Mouse (Mus musculus) liver, postnatal 0 days (tissue): ENCODE data around the gene Tarbp2. TPM values are rescaled to one million over a fixed set of nuclear protein-coding genes. Genes with fewer than 3 reads are reported as not detected.

ENCODE experiments used
- ATAC-seq: fragments of 200-750 bp; cut with Nextera tagmentation; 2 replicates; pipeline ENCODE4 v1.8.0; 2017; ENCODE audit warnings: mild to moderate bottlenecking, moderate library complexity
- DNase-seq: peaks from one replicate; pipeline ENCODE4 v3.0.0-alpha.2; 2016
- H3K27ac ChIP-seq: fragments of 300-500 bp; sonication (generic); 2 replicates; pipeline ENCODE4 v1.5.1; 2014; ENCODE audit warnings: antibody characterized with exemption, moderate library complexity, mild to moderate bottlenecking, low read depth
- H3K27me3 ChIP-seq: fragments of 300-500 bp; sonication (generic); 2 replicates; pipeline ENCODE4 v1.6.1; 2014; ENCODE audit warnings: low read length, control low read depth, mixed read lengths; ENCODE audit not compliant: insufficient read depth
- H3K36me3 ChIP-seq: fragments of 300-500 bp; sonication (generic); replicated peaks from 2 replicates; pipeline ENCODE4 v1.6.1; 2014; ENCODE audit warnings: mild to moderate bottlenecking, control low read depth, low read length, moderate library complexity, mixed read lengths; ENCODE audit not compliant: insufficient read depth
- H3K4me1 ChIP-seq: fragments of 300-500 bp; sonication (generic); 2 replicates; pipeline ENCODE4 v1.6.1; 2014; ENCODE audit warnings: antibody characterized with exemption, mild to moderate bottlenecking, control low read depth; ENCODE audit not compliant: insufficient read depth
- H3K4me2 ChIP-seq: fragments of 300-500 bp; sonication (generic); 2 replicates; pipeline ENCODE4 v1.6.1; 2014; ENCODE audit warnings: low read depth, mild to moderate bottlenecking, low read length, moderate library complexity, mixed read lengths
- H3K4me3 ChIP-seq: fragments of 300-500 bp; sonication (generic); 2 replicates; pipeline ENCODE4 v1.5.1; 2014; ENCODE audit warnings: low read depth, low read length
- H3K9ac ChIP-seq: fragments of 300-500 bp; sonication (generic); replicated peaks from 2 replicates; pipeline ENCODE4 v1.6.1; 2014; ENCODE audit warnings: mild to moderate bottlenecking, moderate library complexity
- H3K9me3 ChIP-seq: fragments of 300-500 bp; sonication (generic); 2 replicates; pipeline ENCODE4 v1.6.1; 2016; ENCODE audit warnings: mild to moderate bottlenecking, control low read depth, low read length, mixed read lengths
- CTCF ChIP-seq: sonication (generic); IDR thresholded peaks from 2 replicates; pipeline ENCODE4 v1.5.1; 2016; ENCODE audit warnings: antibody characterized with exemption, low read depth
- EP300 ChIP-seq: IDR thresholded peaks from 2 replicates; pipeline ENCODE4 v1.6.1; 2016; ENCODE audit warnings: antibody characterized with exemption, low read depth, mild to moderate bottlenecking
- WGBS: fragments of 180-500 bp; shearing (Covaris S2); extraction: QIAGEN DNeasy Blood & Tissue Kit; methylation state at CpG from one replicate; pipeline ENCODE4 v1.1.7; 2014; ENCODE audit not compliant: insufficient replicate concordance; 5-methylcytosine and 5-hydroxymethylcytosine counted together
- polyA plus RNA-seq: library from polyadenylated mRNA; unstranded; fragments of >200 nt; fragmentation: Nextera tagmentation; extraction: Ambion mirVana; gene quantifications from 2 replicates; pipeline ENCODE4 v1.2.1, GENCODE M21; 2015

The Tarbp2 gene
- polyA plus RNA-seq, 1 experiment from 2014 or later, result 27.8 TPM

- no peaks in the 10 kb centered on the region for H3K36me3 ChIP-seq
- DNase-seq, result no peak
- H3K4me1 ChIP-seq, result peaks cover 25% of the 10 kb centered on the region
- H3K9ac ChIP-seq, result no peak overlapping the region
- TF ChIP-seq CTCF (no peak), EP300 (no peak)
- no peak overlapping the region for H3K4me3 ChIP-seq
- no peak overlapping the region for H3K27ac ChIP-seq
- ATAC-seq, result no peak
- no peaks in the 10 kb centered on the region for H3K9me3 ChIP-seq
- 0 out of 2 replicates have a peak, but pooled peaks cover 5% of the 10 kb centered on the region for H3K27me3 ChIP-seq
- no peak overlapping the region for H3K4me2 ChIP-seq
- WGBS, result 62% methylated on average over 3 of the region's 3 CpGs
Measured at GRCm38 (mm10) chr15:102513004-102513403, 5.0 kb upstream of the Tarbp2 start.

GRCm38 (mm10) chr15:102515261-102515660 is 2.7 kb upstream of the Tarbp2 start:
- 80% methylated on average over 2 of the region's 2 CpGs for whole genome bisulfite sequencing
- DNase-seq, result no peak
- H3K4me2 ChIP-seq, result no peak overlapping the region
- H3K9ac ChIP-seq, result no peak overlapping the region
- TF ChIP-seq EP300 (no peak), CTCF (no peak)
- H3K4me3 ChIP-seq, result no peak overlapping the region
- peaks cover 29% of the 10 kb centered on the region for H3K4me1 ChIP-seq
- no peak for ATAC-seq
- no peak overlapping the region for H3K27ac ChIP-seq
- no peaks in the 10 kb centered on the region for H3K36me3 ChIP-seq
- H3K27me3 ChIP-seq, result 0 out of 2 replicates have a peak, but pooled peaks cover 5% of the 10 kb centered on the region
- H3K9me3 ChIP-seq, result no peaks in the 10 kb centered on the region

- no peak for DNase-seq
- 73% methylated on average over 4 of the region's 4 CpGs for WGBS
- Histone ChIP-seq H3K4me2 (peak overlapping the region; percentile 100; the same call in 1 of the 2 replicates), H3K27ac (no peak overlapping the region), H3K36me3 (no peaks in the 10 kb centered on the region), H3K27me3 (0 out of 2 replicates have a peak, but pooled peaks cover 5% of the 10 kb centered on the region), H3K4me1 (peaks cover 24% of the 10 kb centered on the region), H3K9me3 (no peaks in the 10 kb centered on the region), H3K9ac (no peak overlapping the region), H3K4me3 (no peak overlapping the region)
- TF ChIP-seq EP300 (no peak), CTCF (no peak)
- ATAC-seq, result no peak
Measured at GRCm38 (mm10) chr15:102515791-102516190, 2.2 kb upstream of the Tarbp2 start.

- H3K27me3 ChIP-seq, result 0 out of 2 replicates have a peak, but pooled peaks cover 5% of the 10 kb centered on the region
- no peaks in the 10 kb centered on the region for H3K9me3 ChIP-seq
- DNase-seq, result no peak
- TF ChIP-seq EP300 (no peak), CTCF (no peak)
- no peaks in the 10 kb centered on the region for H3K36me3 ChIP-seq
- H3K4me1 ChIP-seq, result peaks cover 21% of the 10 kb centered on the region
- H3K27ac ChIP-seq, result no peak overlapping the region
- H3K4me3 ChIP-seq, result peak overlapping the region; percentile 62
- no peak for ATAC-seq
- peak overlapping the region; percentile 100 for H3K4me2 ChIP-seq
- 15% methylated on average over 11 of the region's 12 CpGs for WGBS
- peak overlapping the region; percentile 88 for H3K9ac ChIP-seq
Measured at GRCm38 (mm10) chr15:102516293-102516692, 1.7 kb upstream of the Tarbp2 start.

GRCm38 (mm10) chr15:102516728-102517404 is 1.1 kb upstream of the Tarbp2 start, which contains the start of gene Map3k12:
Map3k12 (minus strand) TSS chr15:102517064.
- TF ChIP-seq CTCF (no peak; the same call in 1 of the 2 replicates), EP300 (no peak)
- under 1% methylated on average over 43 of the region's 43 CpGs for WGBS

GRCm38 (mm10) chr15:102517631-102517975 is 389 bp upstream of the Tarbp2 start:
- H3K27ac ChIP-seq, result peak overlapping the region; percentile 81
- peak overlapping the region; percentile 100 for H3K4me2 ChIP-seq
- H3K36me3 ChIP-seq, result peaks cover 6% of the 10 kb centered on the region
- DNase-seq (no peak), ATAC-seq (no peak)
- peak overlapping the region; percentile 88 for H3K9ac ChIP-seq
- peak overlapping the region; percentile 62 for H3K4me3 ChIP-seq
- 0 out of 2 replicates have a peak, but pooled peaks cover 5% of the 10 kb centered on the region for H3K27me3 ChIP-seq
- TF ChIP-seq EP300, result no peak
- TF ChIP-seq CTCF, result no peak
- no peaks in the 10 kb centered on the region for H3K9me3 ChIP-seq
- peaks cover 21% of the 10 kb centered on the region for H3K4me1 ChIP-seq
- WGBS, result 0% methylated on average over 10 of the region's 10 CpGs

More at GRCm38 (mm10) chr15:102516728-102517404, 1.1 kb upstream of the Tarbp2 start, which contains the start of gene Map3k12:
- Histone ChIP-seq H3K27ac (peak within 1 kb of the TSS; percentile 98), H3K4me1 (peaks cover 21% of the 10 kb centered on the region), H3K9ac (peak within 1 kb of the TSS; percentile 88), H3K4me2 (peak within 1 kb of the TSS; percentile 100), H3K9me3 (no peaks in the 10 kb centered on the region), H3K4me3 (peak within 1 kb of the TSS; percentile 62), H3K27me3 (0 out of 2 replicates have a peak, but pooled peaks cover 5% of the 10 kb centered on the region), H3K36me3 (peaks cover under 1% of the 10 kb centered on the region)
- DNase-seq, result peak; percentile 65
- ATAC-seq, result no peak
